29 mouse cellular contexts compared by ENCODE assay signal in genomic region chr1:156432498-156432897, GRCm38 (mm10). TPM values are rescaled to one million over a fixed set of nuclear protein-coding genes. Genes with fewer than 3 reads are reported as not detected.
DNase-seq lines count a peak whose midpoint lies in the region; ATAC-seq lines count a peak whose summit lies in the region.
"Had no signal": no experiment of that assay in that cellular context is flagged by ENCODE, and none has a peak within 500 bp of the region (broad histone marks: within the 10 kb centered on the region; RNA-seq: fewer than 3 reads in every experiment).

No protein-coding gene starts in this region.

- H3K9me3 ChIP-seq in intestine, embryonic 16.5 days (ENCODE audit: control insufficient read depth, low read length) = no peaks in the 10 kb centered on the region
- no peaks in the 10 kb centered on the region for H3K9me3 ChIP-seq in stomach, embryonic 16.5 days (replicated peaks; ENCODE audit: control insufficient read depth, low read length)
- no peaks in the 10 kb centered on the region for H3K9me3 ChIP-seq in kidney, embryonic 14.5 days (ENCODE audit: control insufficient read depth, low read length)
- H3K9me3 ChIP-seq: embryonic facial prominence, embryonic 12.5 days; embryonic facial prominence, embryonic 15.5 days; G1E; heart, embryonic 10.5 days; heart, embryonic 13.5 days; hindbrain, embryonic 12.5 days; hindbrain, embryonic 15.5 days had no signal

- DNase-seq in heart, adult 11 months = peak; percentile 79
- DNase-seq in heart, postnatal 25 days (ENCODE audit: low spot score) = no peak
- DNase-seq: adrenal gland, adult 2 months; adrenal gland, postnatal 14 days; B cell, adult 2 months; cerebellum, adult 11 months; cerebellum, adult 2 months; cerebellum, adult 9-11 months; cerebellum, postnatal 25 days; forebrain, postnatal 0 days; gastrocnemius, adult 2 months; gastrocnemius, postnatal 14 days; heart, adult 2 months; heart, postnatal 14 days had no signal

- peak; percentile 44; the same call in 1 of the 2 replicates for ATAC-seq in intestine, embryonic 16.5 days
- peak; percentile 50; the same call in 1 of the 2 replicates for ATAC-seq in stomach, embryonic 16.5 days (ENCODE audit: insufficient read depth, low FRiP score)
- ATAC-seq in megakaryocyte, adult 5-6 weeks (ENCODE audit: poor library complexity, severe bottlenecking) = no peak
- no peak for ATAC-seq in kidney, embryonic 14.5 days (ENCODE audit: low FRiP score, low TSS enrichment)
- ATAC-seq: forebrain, embryonic 14.5 days; forebrain, postnatal 0 days; Patski had no signal

- intact Hi-C loops in heart, postnatal 25 days (cut with DNase I) = no loop called here

- no peak overlapping the region for H3K4me2 ChIP-seq in intestine, embryonic 16.5 days (ENCODE audit: low read depth, low read length)
- no peak overlapping the region for H3K4me2 ChIP-seq in stomach, embryonic 16.5 days (ENCODE audit: low read depth, low read length)
- no peak overlapping the region for H3K4me2 ChIP-seq in kidney, embryonic 14.5 days (replicated peaks; ENCODE audit: low read depth, low read length)
- H3K4me2 ChIP-seq: embryonic facial prominence, embryonic 12.5 days; embryonic facial prominence, embryonic 15.5 days; heart, embryonic 13.5 days; hindbrain, embryonic 12.5 days; hindbrain, embryonic 15.5 days had no signal

- no peak overlapping the region for H3K27ac ChIP-seq in intestine, embryonic 16.5 days (ENCODE audit: low read length)
- no peak overlapping the region for H3K27ac ChIP-seq in stomach, embryonic 16.5 days (ENCODE audit: low read length)
- no peak overlapping the region for H3K27ac ChIP-seq in kidney, embryonic 14.5 days (ENCODE audit: low read depth, low read length)
- H3K27ac ChIP-seq: embryonic facial prominence, embryonic 12.5 days; embryonic facial prominence, embryonic 15.5 days; gastrocnemius, adult 2 months; heart, adult 2 months; heart, embryonic 10.5 days; heart, embryonic 13.5 days; hindbrain, embryonic 12.5 days; hindbrain, embryonic 15.5 days had no signal

- no peak overlapping the region for H3K4me3 ChIP-seq in intestine, embryonic 16.5 days (ENCODE audit: low read length)
- H3K4me3 ChIP-seq in stomach, embryonic 16.5 days (replicated peaks; ENCODE audit: low read length) = no peak overlapping the region
- H3K4me3 ChIP-seq in kidney, embryonic 14.5 days (ENCODE audit: low read length) = no peak overlapping the region
- H3K4me3 ChIP-seq: embryonic facial prominence, embryonic 12.5 days; embryonic facial prominence, embryonic 15.5 days; gastrocnemius, adult 2 months; heart, adult 2 months; heart, embryonic 10.5 days; heart, embryonic 13.5 days; hindbrain, embryonic 12.5 days; hindbrain, embryonic 15.5 days had no signal

- 71% methylated on average over 10 of the region's 10 CpGs for WGBS in intestine, embryonic 16.5 days
- 52% methylated on average over 10 of the region's 10 CpGs for whole genome bisulfite sequencing in stomach, embryonic 16.5 days
- WGBS in kidney, embryonic 14.5 days = 76% methylated on average over 10 of the region's 10 CpGs

- H3K9ac ChIP-seq in intestine, embryonic 16.5 days (ENCODE audit: low read depth, low read length) = no peak overlapping the region
- H3K9ac ChIP-seq in stomach, embryonic 16.5 days (ENCODE audit: low read length) = no peak overlapping the region
- H3K9ac ChIP-seq in kidney, embryonic 14.5 days (ENCODE audit: low read depth, low read length) = no peak overlapping the region
- H3K9ac ChIP-seq: embryonic facial prominence, embryonic 12.5 days; embryonic facial prominence, embryonic 15.5 days; forebrain, postnatal 0 days; heart, embryonic 13.5 days; hindbrain, embryonic 12.5 days; hindbrain, embryonic 15.5 days had no signal

- no peaks in the 10 kb centered on the region for H3K4me1 ChIP-seq in intestine, embryonic 16.5 days (ENCODE audit: control insufficient read depth, insufficient read depth, low read length)
- no peaks in the 10 kb centered on the region for H3K4me1 ChIP-seq in stomach, embryonic 16.5 days (ENCODE audit: control insufficient read depth, insufficient read depth, low read length)
- no peaks in the 10 kb centered on the region for H3K4me1 ChIP-seq in kidney, embryonic 14.5 days (ENCODE audit: control insufficient read depth, insufficient read depth, low read length)
- H3K4me1 ChIP-seq: embryonic facial prominence, embryonic 12.5 days; embryonic facial prominence, embryonic 15.5 days; heart, embryonic 10.5 days; heart, embryonic 13.5 days; hindbrain, embryonic 12.5 days; hindbrain, embryonic 15.5 days had no signal

- H3K36me3 ChIP-seq in intestine, embryonic 16.5 days (ENCODE audit: control insufficient read depth, insufficient read depth, low read length) = peaks cover 20% of the 10 kb centered on the region
- peaks cover 17% of the 10 kb centered on the region for H3K36me3 ChIP-seq in stomach, embryonic 16.5 days (ENCODE audit: control insufficient read depth, insufficient read depth, low read length)
- peaks cover 58% of the 10 kb centered on the region for H3K36me3 ChIP-seq in kidney, embryonic 14.5 days (ENCODE audit: control insufficient read depth, insufficient read depth, low read length)

- H3K27me3 ChIP-seq in intestine, embryonic 16.5 days (replicated peaks; ENCODE audit: control insufficient read depth, insufficient read depth, low read length) = no peaks in the 10 kb centered on the region
- no peaks in the 10 kb centered on the region for H3K27me3 ChIP-seq in stomach, embryonic 16.5 days (ENCODE audit: control insufficient read depth, insufficient read depth, low read length)
- no peaks in the 10 kb centered on the region for H3K27me3 ChIP-seq in kidney, embryonic 14.5 days (ENCODE audit: control insufficient read depth, insufficient read depth, low read length)
- H3K27me3 ChIP-seq: CH12.LX; embryonic facial prominence, embryonic 12.5 days; embryonic facial prominence, embryonic 15.5 days; heart, embryonic 13.5 days; hindbrain, embryonic 12.5 days; hindbrain, embryonic 15.5 days; Patski had no signal

RNA-seq across cellular contexts. Expression of gene Axdnd1, which starts 11.5 kb away (rescaled TPM):
- total RNA-seq in heart, postnatal 25 days (2021) = not detected
- 0.16 and 0.29 TPM in 2 replicates for polyA plus RNA-seq in intestine, embryonic 16.5 days (2015; fragmentation: Nextera tagmentation; extraction: Ambion mirVana)
- polyA plus RNA-seq in stomach, embryonic 16.5 days (2015; fragmentation: Nextera tagmentation; extraction: Ambion mirVana) = 0.22 and 0.29 TPM in 2 replicates
- 2.2 TPM in 1 of 2 replicates, not detected in the other for total RNA-seq in megakaryocyte, adult 5-6 weeks (2015)
- 0.92 and 1.8 TPM in 2 replicates for total RNA-seq in megakaryocyte, adult 5-6 weeks (2017)
- polyA plus RNA-seq in kidney, embryonic 14.5 days (2014; fragmentation: Nextera tagmentation; extraction: Ambion mirVana) = 0.29 and 1.8 TPM in 2 replicates
- total RNA-seq: CH12.LX; gastrocnemius, adult 2 months; gastrocnemius, postnatal 14 days; heart, adult 2 months; hematopoietic stem cell, adult 5-6 weeks had no signal
- polyA plus RNA-seq: embryonic facial prominence, embryonic 15.5 days; G1E; heart, adult 2 months had no signal

RNA-seq across cellular contexts. Expression of gene Soat1, which starts 41.6 kb away (rescaled TPM):
- total RNA-seq in heart, postnatal 25 days (2021) = 10 to 100 TPM in 1 of 2 experiments, 1 to 10 TPM in 1; 7.1 to 11.7 TPM
- 84.4 and 93.9 TPM in 2 replicates for polyA plus RNA-seq in intestine, embryonic 16.5 days (2015; fragmentation: Nextera tagmentation; extraction: Ambion mirVana)
- 44.7 and 46.8 TPM in 2 replicates for polyA plus RNA-seq in stomach, embryonic 16.5 days (2015; fragmentation: Nextera tagmentation; extraction: Ambion mirVana)
- 223 and 228 TPM in 2 replicates for total RNA-seq in megakaryocyte, adult 5-6 weeks (2015)
- total RNA-seq in megakaryocyte, adult 5-6 weeks (2017) = 341 and 376 TPM in 2 replicates
- polyA plus RNA-seq in kidney, embryonic 14.5 days (2014; fragmentation: Nextera tagmentation; extraction: Ambion mirVana) = 43.7 and 54.0 TPM in 2 replicates

Comparison
In these comparisons a context has a peak if more than half of its experiments do, and no peak if none do; other contexts are left out.
1. ATAC-seq: peak in intestine, embryonic 16.5 days (single experiment) and stomach, embryonic 16.5 days (single experiment); none in megakaryocyte, adult 5-6 weeks (single experiment) and kidney, embryonic 14.5 days (single experiment).